Mouse (Mus musculus) ovary, adult 18-20 months (tissue): ENCODE data around the gene Scaf1.

Source experiments
- DNase-seq: peaks from one replicate; pipeline ENCODE4 v3.0.0; 2022; ENCODE audit warnings: low spot score, mixed read lengths

Scaf1 gene

DNA sequence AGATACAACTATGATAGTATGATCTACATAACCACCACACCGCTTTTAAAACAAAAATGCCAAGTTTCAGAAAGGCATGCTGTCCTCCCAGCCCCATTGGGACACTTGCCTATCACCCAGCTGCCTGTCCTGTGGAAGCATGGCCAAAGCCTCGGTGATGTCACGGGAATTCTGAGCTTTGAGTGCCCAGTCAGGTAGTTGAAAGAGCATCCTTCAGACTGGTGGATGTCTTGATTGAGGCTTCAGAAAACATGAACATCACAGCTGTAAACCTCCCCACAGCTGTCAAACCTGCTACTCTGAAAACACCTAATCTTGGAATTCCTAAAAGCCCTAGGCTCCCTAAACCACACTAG lies 2.1 kb downstream of the Scaf1 start:
- DNase-seq = no peak

DNA sequence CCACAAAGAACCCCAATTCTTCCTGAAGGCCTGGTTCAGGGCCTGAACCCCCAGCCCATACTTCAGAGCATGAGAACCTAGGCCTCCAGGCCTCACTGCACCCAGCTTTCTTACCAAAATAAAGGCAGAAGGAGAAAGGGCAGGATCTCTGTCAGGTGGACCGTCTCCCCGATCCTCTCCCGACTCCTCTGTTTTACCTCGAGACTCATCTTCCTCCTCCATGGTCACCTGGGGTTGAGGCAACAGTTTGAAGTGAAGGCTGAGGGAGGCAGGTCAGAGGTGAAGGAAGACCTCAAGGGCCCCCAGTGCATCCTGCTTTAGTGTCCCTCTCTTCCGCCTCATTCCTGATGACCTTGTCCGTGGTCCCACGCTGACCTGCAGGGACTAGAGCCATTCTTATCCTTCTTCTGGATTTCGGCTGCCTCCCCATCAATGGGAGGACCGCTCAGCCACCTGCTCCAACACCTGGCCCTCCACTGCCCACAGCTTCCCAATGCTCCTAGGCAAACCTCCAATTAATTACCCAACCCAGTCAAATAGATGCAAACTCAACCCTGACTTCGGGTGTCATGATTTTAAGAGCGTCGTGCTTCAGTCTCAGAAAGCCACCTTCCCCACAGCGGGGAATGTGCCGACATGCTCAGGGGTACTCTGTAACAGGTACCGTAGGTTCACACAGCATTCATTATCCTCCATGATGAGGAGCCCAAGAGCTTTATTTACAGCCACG lies 2.6 kb downstream of the Scaf1 start:
- DNase-seq = no peak

DNA sequence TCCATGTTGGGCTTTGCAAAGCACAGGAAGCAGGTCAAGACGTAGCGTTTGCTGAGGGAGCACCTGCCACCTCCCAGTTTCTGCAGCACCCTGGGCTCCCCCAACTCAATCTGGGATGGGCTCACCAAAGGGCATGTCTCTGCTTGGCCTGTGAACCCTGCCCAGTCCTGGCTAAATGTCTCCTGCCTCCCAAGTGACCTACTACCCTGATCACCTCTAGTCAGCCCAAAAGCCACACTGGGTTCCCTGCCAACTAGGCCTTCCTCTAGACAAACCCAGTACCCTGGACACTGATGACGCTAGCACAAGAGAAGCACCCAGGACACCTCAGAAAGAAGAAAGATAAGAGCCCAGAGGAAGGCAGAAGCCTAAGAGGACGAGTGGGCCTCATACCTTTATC lies 3.3 kb downstream of the Scaf1 start:
- no peak for DNase-seq

DNA sequence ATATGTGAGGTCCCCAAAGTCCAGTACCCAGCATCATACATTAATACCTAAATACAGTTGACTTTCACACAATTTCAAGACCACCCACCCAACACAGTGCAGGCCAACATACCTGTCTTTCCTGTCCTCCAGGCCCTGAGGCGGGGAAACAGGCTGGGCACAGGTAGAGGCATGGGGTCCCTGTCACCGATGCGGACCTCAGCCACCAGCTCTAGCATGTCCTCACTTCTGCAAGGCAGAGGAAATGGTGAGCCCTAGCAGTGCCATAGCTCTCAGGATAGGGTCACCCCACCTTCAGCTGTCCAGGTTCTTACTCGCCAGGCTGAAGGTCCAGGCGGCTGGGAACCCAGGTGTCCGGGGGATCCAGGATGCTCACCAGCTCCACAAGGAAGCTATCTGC lies 4.2 kb downstream of the Scaf1 start:
- no peak for DNase-seq

DNA sequence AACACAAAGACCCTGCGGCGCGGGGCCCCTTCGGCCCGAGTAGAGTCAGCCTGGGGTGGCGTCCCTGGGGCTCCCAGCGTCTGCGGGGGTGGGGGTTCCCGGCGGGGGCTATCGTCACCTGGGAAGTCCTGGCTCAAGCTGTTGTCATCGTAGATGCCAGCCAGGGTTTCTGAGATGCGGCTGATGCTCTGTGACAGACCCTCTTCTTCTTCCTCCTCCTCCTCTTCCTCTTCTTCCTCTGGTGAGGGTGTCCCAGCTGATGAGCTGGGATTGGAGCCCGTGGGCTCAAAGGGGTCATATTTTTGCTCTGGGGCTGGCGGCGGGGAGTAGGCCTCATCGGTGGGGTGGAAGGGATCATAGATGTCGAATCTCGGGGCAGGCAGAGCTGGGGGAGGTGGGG lies 7.8 kb downstream of the Scaf1 start:
- no peak for DNase-seq

DNA sequence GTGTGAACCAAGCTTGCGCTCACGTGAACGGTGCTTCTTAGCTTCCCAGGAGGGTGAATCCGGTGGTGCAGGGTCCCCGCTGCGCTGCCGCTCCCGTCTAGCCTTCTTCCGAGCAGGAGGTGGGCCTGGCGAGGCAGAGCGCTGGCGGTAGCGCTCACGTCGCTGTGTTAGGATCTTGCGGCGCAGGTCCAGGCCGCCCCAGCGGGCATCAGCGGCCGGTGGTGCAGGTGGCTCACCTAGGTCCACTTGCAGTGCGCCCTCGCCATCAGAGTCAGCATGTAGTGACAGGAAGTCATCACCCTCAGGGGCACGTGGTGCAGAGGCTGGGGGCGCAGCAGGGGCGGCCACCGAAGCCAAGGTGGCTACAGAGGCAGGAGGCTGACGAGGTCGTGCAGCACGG lies 8.3 kb downstream of the Scaf1 start:
- DNase-seq = no peak

DNA sequence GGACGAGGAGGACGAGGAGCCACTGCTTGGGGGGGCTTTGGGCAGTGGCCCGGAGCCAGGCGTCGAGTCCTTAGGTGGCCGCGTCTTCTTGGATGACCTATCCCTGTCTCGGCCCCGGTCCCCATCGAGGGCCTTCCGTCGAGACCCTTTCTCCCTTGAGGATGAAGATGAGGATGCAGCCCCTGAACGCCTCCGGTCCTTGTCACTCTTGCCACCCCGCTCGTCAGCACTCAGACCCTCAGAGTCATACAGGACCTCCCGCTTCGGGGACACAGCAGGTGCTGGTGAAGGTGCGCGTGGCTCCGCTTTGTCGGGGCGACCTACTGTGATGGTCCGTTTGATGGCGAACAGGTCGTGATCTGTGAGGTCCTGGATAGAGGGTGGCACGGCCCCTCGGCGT lies 9.0 kb downstream of the Scaf1 start:
- DNase-seq = no peak

DNA sequence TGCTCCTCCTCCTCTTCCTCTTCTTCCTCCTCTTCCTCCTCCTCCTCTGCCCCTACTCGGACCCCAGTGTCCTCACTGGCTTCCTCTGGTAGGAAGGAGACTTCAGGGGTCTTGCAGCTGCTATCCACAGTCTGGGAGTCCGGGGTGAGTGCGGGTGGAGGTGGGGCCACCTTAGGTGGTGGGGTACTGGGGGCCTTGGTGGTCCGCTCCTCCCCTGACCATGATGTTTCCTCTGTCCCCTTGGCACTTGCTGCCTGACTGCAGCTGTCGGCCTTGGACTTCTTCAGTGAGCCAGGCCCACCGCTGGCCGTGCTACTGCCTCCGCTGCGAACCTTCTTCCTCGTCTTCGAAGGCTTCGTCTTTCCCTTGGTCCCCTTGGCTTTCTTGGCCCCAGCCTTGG lies 9.7 kb downstream of the Scaf1 start:
- DNase-seq = no peak

DNA sequence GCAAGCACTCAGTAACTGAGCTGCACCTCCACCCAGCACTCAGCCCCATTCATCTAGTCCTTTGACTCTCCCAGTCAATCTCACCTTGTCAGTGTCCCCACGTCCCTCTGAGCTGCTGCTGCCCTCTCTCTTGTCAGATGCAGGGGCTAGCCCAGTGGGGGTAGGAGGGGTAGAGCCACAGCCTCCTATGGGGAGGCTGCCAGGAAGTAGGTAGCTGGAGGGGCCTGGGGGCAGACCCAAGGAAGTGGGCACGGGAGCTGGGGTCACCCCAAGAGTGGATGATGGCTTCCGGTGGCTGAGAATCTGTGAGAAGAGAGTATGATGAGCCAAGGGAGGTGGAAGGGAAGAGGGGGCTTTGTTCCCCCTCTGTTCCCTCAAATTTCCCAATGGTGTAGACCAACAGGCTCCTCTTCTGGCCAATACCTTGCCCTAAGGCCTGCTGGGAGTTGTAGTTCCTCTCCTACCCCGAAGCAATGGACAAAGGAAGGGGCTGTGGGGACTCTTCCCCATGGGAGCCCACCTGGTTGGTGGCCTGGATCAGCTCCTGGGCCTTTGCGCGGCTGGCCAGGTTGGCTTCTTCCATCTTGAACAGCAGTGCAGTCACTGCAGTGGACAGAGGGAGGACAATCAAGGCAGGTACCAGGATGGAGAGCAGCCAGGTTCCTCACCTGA lies 10.7 kb downstream of the Scaf1 start:
- no peak for DNase-seq

DNA sequence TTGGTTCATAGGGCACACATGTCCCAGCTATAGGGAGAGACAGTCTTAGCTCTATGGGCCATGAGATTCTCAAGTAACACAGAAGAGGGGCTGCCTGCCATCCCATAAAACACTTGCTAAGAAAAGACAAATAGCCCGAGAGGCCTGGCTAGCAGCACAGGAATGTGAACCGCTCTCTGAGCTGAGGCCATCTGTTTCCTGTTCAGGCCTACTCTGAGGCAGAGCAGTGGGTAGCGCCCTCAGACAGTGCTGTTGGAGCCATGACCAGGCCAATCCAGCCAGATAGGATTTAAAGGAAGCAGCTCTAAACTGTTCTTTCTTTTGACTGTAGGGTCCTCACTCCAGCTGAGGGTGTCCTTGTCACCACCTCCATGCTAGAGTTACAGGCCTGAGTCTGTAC lies 11.6 kb downstream of the Scaf1 start:
- DNase-seq = no peak

DNA sequence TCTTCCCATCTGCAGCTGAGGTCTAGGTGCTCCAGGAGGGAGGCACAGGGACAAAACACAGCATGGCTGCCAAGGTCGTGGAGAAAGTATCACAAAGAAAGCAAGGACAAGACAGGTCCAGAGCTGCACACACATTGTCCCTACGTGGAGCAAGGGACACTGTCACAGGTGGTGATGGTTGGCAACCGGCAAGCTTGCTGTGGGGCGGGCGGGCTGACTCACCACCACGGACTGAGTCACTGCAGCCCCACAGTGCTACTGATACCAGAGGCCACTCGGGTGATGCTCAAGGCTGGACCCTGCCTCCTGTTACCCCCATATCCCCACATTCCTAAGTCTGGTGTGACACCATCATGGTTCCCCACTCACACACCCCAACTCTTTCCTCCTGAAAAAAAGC lies 13.7 kb downstream of the Scaf1 start:
- DNase-seq = no peak

DNA sequence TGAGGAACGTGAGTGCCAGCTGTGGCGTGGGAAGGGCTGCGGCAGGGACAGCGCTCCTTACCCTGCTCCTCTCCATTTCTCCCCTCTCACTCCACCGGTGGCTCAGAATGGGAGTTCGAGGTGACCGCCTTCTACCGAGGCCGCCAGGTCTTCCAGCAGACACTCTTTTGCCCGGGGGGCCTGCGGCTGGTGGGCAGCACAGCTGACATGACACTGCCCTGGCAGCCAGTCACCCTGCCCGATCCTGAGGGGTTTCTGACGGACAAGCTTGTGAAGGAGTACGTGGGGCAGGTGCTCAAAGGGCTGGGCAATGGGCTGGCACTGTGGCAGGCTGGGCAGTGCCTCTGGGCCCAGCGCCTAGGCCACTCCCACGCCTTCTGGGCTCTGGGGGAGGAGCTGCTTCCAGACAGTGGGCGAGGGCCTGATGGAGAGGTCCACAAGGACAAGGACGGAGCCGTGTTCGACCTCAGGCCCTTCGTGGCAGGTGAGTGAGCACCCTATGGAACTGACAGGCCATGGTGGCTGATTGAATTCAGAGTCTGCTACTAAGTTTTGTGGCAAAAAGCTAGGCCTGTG lies 15.5 kb downstream of the Scaf1 start:
- no peak for DNase-seq

DNA sequence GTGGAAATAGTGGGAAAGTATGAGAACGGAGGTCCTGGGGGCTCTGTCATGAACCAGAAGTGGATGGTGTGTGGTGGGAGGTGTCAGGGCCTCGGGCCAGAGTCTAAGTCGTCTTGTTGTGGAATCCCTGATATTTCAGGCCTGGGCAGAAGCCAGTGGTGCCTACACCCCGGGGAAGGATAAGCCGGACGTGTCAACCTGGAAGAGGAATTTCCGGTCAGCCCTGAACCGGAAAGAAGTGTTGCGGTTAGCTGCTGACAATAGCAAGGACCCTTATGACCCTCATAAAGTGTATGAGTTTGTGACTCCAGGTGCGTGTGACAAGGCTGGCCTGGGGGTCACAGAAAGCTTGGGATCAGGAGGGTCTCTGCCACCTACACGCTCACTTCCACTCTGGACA lies 16.4 kb downstream of the Scaf1 start:
- no peak for DNase-seq

DNA sequence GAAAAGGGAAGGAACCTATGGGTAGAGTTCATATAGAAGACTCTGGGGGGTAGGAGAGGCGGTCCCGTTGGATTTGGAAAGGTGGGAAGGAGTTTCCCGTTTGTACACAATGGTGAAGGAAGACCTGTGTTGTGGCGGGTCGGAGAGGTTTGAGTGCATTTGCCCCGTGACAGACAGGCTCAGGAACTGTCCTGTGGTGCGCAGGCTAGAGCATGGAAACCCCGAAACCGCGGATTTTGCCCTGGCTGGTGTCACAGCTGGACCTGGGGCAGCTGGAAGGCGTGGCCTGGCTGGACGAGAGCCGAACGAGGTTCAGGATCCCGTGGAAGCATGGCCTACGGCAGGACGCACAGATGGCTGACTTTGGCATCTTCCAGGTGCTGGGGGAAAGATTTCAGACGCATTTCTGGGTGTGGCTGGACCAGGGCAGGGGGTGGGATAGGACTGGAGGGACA lies 17.6 kb downstream of the Scaf1 start, which contains the start of gene Bcl2l12:
TSS of gene Bcl2l12 (minus strand) at position 212 of the 455 bp plus-strand sequence.
- DNase-seq = no peak

DNA sequence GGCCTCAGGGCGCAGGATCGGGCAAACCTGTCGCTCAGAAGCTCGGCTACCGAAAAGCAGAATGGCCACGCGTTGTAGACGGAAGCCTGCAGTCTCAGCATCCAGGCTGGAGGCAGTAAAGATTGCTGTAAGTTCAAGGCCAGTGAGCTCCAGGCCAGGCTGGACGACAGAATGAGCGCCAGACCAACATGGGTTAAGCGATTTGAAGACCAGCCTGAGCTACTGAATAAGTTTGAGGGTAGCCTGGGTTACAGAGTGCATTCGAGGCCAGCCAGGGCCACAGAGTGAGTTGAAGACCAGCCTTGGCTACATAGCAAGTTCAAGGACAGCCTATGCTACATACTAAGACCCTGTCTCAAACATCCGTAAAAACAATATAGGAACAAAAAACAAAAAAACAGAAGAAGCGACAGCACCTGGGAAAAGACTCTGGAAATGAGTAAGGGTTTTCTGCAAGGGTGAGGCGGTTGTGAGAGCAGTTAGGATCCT lies 18.2 kb downstream of the Scaf1 start:
- no peak for DNase-seq

DNA sequence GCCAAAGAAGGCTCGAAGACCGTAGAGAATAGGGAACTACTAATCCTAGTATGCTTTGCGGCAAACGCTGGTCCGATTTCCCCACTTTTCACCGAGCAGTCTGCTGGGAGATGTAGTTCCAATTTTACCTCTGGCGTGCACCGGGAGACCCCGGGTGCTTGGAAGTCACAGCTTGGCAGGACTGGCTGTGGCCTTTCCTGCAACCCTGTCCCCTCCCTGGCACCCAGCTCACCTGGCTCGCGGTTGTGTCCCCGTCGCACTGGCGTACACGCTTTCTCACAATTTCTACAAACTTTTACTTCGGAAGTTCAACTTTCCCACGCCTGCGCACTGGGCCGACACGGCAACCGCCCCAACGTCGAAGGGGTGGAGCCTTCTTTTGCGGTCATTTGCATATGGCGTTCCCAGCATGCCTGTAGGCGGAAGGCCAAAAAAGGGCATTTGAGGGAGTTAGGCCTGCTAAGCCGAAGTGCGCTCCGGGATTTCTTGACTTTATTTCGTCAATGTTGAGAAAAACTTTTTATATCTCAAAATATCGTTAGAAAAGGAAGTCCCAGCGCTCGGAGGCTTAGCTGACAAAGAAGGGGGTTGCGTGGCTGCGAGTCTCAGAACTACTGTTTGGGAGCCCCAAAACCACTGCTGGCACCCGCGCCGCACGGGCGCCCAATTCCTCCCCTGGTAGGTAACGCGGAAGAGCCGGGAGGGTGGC lies 18.8 kb downstream of the Scaf1 start, which contains the start of gene Irf3:
TSS of gene Irf3 (plus strand) at position 418 of the 709 bp plus-strand sequence.
- peak; percentile 92 for DNase-seq

DNA sequence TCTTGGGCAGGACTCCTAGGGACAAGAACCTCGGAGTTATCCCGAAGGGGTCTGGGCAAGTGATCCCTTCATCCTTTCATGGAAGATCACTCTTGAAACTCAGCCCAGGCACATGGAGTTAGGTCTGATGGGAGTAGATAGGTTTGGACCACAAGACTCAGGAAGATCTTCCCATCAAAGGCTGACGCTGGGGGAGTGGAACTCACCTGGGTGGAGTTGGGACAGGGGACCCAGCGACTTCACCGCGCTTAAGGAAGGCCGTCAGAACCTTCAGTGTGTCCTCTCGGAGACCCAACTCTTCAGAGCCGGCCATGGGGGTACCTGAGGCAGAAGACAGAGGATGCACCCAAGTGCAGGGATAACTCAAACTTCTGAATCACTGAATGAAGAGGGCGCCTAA lies 19.5 kb downstream of the Scaf1 start:
- DNase-seq = no peak

DNA sequence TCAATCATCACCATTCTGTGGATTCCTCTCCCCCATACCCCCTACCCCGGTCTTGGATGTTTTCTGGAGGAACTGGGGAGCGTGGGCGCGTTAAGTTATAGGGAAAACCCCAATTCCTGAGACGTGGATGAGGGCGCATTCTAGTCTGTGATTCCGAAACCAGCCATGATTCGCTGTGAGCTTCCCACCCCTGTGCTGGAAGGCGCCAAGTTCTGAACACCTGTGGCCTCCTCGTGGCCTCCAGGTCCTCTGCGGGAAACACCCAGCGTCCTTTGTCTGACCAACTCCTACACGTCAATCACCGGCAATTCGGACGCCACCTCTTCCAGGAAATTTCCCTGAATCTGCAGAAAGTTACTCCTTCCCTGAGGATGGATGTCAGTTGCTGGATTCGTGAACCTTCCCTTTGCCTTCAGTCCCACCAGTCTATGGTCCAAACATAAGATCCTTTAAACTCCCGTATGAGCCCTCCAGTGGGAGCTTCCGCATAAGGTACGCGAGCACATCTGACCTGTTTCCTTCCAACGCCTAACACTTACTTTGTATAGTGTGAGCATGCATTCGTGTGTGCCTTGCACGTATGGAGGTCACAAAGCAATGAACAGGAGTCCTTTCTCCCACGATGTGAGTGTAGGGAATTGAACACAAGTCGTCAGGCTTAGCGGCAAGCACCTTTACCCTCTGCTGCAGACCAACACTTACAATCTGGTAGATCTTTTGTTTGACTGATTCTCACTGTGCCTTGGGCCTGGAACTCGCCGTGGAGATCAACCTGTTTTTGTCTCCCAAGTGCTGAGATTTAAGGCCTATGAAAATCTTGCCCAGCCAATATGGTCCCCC lies 29.1 kb downstream of the Scaf1 start:
- DNase-seq = no peak

DNA sequence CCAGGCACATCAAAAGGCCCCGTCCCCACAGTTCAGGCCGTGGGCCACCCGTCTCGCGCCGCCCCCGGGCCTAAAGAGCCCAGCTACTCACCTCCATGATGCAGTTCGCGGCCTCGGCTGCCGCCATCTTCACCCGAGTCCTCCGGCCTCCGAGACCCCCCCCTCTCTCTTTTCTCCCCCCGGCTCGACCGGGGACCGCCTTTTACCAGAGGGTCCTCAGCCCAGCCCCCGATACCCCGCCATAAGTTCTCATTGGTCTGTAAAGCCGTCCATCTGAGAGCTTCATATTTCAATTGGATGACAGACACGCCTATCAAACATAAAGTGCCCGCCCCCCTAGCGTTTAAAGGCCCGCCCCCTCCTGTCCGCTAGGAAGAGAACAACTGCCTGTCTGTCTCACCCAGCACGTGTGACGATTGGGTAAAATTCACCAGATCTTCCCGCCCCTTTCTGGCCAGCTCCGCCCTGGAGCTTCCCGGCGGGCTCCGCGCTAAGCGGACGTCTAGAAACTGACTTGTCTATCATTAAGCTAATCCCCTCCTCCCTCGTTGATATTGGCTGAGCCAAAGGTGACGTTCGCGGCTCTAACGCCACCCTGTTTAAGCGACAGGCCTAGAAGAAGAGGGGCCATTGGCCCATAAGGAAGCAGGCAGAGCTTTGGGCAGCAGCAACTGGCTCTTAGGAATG lies 29.8 kb downstream of the Scaf1 start, which contains the start of gene Prmt1:
TSS of gene Prmt1 (minus strand) at position 377 of the 687 bp plus-strand sequence.
- DNase-seq = peak; percentile 99

DNA sequence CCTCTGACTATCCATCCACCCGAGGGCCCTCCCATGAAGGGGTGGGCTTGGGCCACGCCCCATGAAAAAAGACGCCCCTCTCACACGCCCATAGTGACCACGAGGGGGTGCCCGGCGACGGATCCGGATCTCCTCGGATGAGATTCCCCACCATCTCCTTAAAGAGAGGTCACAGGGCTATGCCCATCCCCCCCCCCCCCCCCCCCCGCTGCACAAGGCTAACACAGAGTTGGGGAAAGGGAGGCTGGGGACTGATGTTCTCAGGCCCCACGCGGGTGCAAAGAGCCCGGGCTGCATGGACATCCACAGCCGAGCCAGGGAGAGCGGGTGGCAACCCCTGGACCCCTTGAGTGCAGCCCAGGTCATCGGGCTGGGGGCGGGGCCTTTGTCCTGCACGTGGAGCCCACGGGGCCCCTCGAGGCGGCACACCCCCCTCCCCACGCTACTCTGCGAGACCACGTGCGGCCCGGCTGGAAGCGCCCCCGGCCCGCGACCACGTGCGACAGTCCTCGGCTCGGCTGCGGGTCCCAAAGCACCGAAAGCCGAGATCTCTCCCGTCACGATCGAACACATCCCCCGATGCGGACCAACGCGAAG lies 30.5 kb downstream of the Scaf1 start:
- DNase-seq = peak; percentile 69

DNA sequence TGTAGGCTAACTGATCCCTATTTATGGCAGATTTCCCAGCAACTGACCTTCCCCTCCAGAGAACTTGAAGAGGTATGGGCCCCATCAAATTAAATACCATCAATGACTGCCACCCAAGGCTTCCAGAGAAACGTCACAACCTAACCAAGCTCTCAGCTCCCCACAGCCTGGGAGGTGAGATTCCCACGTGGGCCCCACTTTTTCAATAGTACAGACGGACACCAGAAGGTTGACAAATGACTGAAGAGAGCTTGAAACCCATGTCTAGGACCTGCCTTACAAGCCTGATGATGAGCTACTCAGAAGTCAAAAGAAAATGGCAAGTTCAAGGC lies 31.4 kb downstream of the Scaf1 start:
- no peak for DNase-seq
